Mouse (Mus musculus): Measurements from ENCODE around the gene Apoo.
"Not testable (repeated sequence)": the region's sequence is repeated elsewhere in the genome, so short reads cannot be mapped to it uniquely, and the experiment has no call there.

Gene Apoo

GRCm38 (mm10) chrX:94366670-94367241 is at the start of gene Apoo, which contains the start of gene Fam90a1b:
TSS of gene Apoo (plus strand) at chrX:94367117.
TSS of gene Fam90a1b (minus strand) at chrX:94366777.
- peak; percentile 95 for DNase-seq (ENCODE audit: low spot score)

GRCm38 (mm10) chrX:94321036-94321902 is 45.6 kb upstream of the Apoo start:
- no peak for DNase-seq (ENCODE audit: low spot score)

- DNase-seq (ENCODE audit: low spot score): not testable (repeated sequence)
These were observed 23.3 kb upstream of the Apoo start for GRCm38 (mm10) chrX:94343638-94344037.

GRCm38 (mm10) chrX:94365381-94365925 is 1.5 kb upstream of the Apoo start:
- DNase-seq (ENCODE audit: low spot score): no peak

- DNase-seq (ENCODE audit: low spot score): no peak
These were observed 888 bp upstream of the Apoo start for GRCm38 (mm10) chrX:94366029-94366428.

GRCm38 (mm10) chrX:94367248-94367647 is 331 bp downstream of the Apoo start:
- DNase-seq (ENCODE audit: low spot score): no peak

GRCm38 (mm10) chrX:94378734-94379133 is 11.8 kb downstream of the Apoo start:
- no peak for DNase-seq (ENCODE audit: low spot score)

GRCm38 (mm10) chrX:94408975-94409374 is 42.1 kb downstream of the Apoo start:
- no peak for DNase-seq (ENCODE audit: low spot score)

- no peak for DNase-seq (ENCODE audit: low spot score)
These were observed 53.3 kb downstream of the Apoo start for GRCm38 (mm10) chrX:94420210-94420609.

- peak; percentile 45 for DNase-seq (ENCODE audit: low spot score)
These were observed 64.8 kb downstream of the Apoo start for GRCm38 (mm10) chrX:94431548-94432375.

GRCm38 (mm10) chrX:94445427-94445826 is 78.5 kb downstream of the Apoo start:
- DNase-seq (ENCODE audit: low spot score): not testable (repeated sequence)

GRCm38 (mm10) chrX:94446021-94446420 is 79.1 kb downstream of the Apoo start:
- DNase-seq (ENCODE audit: low spot score): not testable (repeated sequence)

- DNase-seq (ENCODE audit: low spot score): not testable (repeated sequence)
These were observed 83.3 kb downstream of the Apoo start for GRCm38 (mm10) chrX:94450047-94450881.

- no peak for DNase-seq (ENCODE audit: low spot score)
These were observed 92.4 kb downstream of the Apoo start for GRCm38 (mm10) chrX:94459346-94459745.

GRCm38 (mm10) chrX:94461513-94461912 is 94.6 kb downstream of the Apoo start:
- not testable (repeated sequence) for DNase-seq (ENCODE audit: low spot score)

- not testable (repeated sequence) for DNase-seq (ENCODE audit: low spot score)
These were observed 95.9 kb downstream of the Apoo start for GRCm38 (mm10) chrX:94462604-94463429.

All from c-Kit-positive CD71-positive TER-119-positive erythroid progenitor cells, embryonic 14.5 days (primary cell).